Mouse (Mus musculus) CD4-positive, CD25-positive, alpha-beta regulatory T cell, adult 4 months (primary cell): Measurements from ENCODE around the gene Lor. TPM values are rescaled to one million over a fixed set of nuclear protein-coding genes. Genes with fewer than 3 reads are reported as not detected.

Source experiments
- ATAC-seq: one replicate; pipeline ENCODE4 v1.8.0; 2017
- polyA plus RNA-seq, 2 experiments: library from polyadenylated mRNA; unstranded; fragments of 100-300 nt; shearing (Covaris generic); gene quantifications; one replicate each; pipeline ENCODE4 v1.2.1; 2017

Lor gene
- polyA plus RNA-seq = not detected

- no peak for ATAC-seq
Measured at GRCm38 (mm10) chr3:92083042-92083441, at the start of gene Lor. Gene Lor (minus strand): TSS chr3:92083142.

GRCm38 (mm10) chr3:92123847-92124246, 40.9 kb upstream of the Lor start, which contains the start of gene Prr9:
Gene Prr9 (minus strand): TSS chr3:92123947.
- ATAC-seq = no peak

GRCm38 (mm10) chr3:92120902-92121301, 38.0 kb upstream of the Lor start:
- no peak for ATAC-seq

- no peak for ATAC-seq
Measured at GRCm38 (mm10) chr3:92117930-92118329, 35.0 kb upstream of the Lor start.

- ATAC-seq = no peak
Measured at GRCm38 (mm10) chr3:92111526-92111925, 28.6 kb upstream of the Lor start.

GRCm38 (mm10) chr3:92110790-92111189, 27.8 kb upstream of the Lor start:
- no peak for ATAC-seq

GRCm38 (mm10) chr3:92106582-92106981, 23.6 kb upstream of the Lor start:
- no peak for ATAC-seq

GRCm38 (mm10) chr3:92081285-92081931, 1.5 kb downstream of the Lor start:
- ATAC-seq = no peak

GRCm38 (mm10) chr3:92080462-92081284, 2.3 kb downstream of the Lor start:
- no peak for ATAC-seq

GRCm38 (mm10) chr3:92050382-92051054, 32.4 kb downstream of the Lor start:
- ATAC-seq = no peak

- ATAC-seq = no peak
Measured at GRCm38 (mm10) chr3:92033892-92034291, 49.0 kb downstream of the Lor start.

GRCm38 (mm10) chr3:92033203-92033602, 49.7 kb downstream of the Lor start:
- ATAC-seq = no peak

Other genes with a start within 250 kb of the Lor start
- not detected for gene Pglyrp3, start 68.6 kb downstream of the Lor start, polyA plus RNA-seq
- gene Prr9, start 40.8 kb upstream of the Lor start, polyA plus RNA-seq = not detected
- gene Lelp1, start 59.6 kb upstream of the Lor start, polyA plus RNA-seq = not detected
- not detected for gene Sprr2a1, start 132.7 kb upstream of the Lor start, polyA plus RNA-seq
- not detected for gene Sprr2a2, start 132.8 kb upstream of the Lor start, polyA plus RNA-seq
- not detected for gene Sprr2a3, start 202.3 kb upstream of the Lor start, polyA plus RNA-seq
- not detected for gene Sprr2b, start 233.5 kb upstream of the Lor start, polyA plus RNA-seq